Mouse (Mus musculus) ovary, adult 2 months (tissue): Measurements from ENCODE around the gene Otud4. TPM values are rescaled to one million over a fixed set of nuclear protein-coding genes. Genes with fewer than 3 reads are reported as not detected.

ENCODE experiments used
- polyA plus RNA-seq: library from polyadenylated mRNA; depleted of rRNA; stranded (reverse); fragments of >200 nt; gene quantifications from 2 replicates; pipeline ENCODE4 v1.2.3, GENCODE M21; 2012; rRNA removed

Gene Otud4
- polyA plus RNA-seq = 27.1 and 47.3 TPM in 2 replicates

GRCm38 (mm10) chr8:79639586-79640451 is at the start of gene Otud4:
Gene Otud4 (plus strand): TSS chr8:79639618.

GRCm38 (mm10) chr8:79711064-79711961 is 71.9 kb downstream of the Otud4 start, which contains the start of the genes Abce1 and Anapc10:
Gene Abce1 (minus strand): TSS chr8:79711740.
Gene Anapc10 (plus strand): TSS chr8:79711820.

Other genes starting within 250 kb of the Otud4 start
- 34.6 and 76.2 TPM in 2 replicates for gene Smad1, start 240.1 kb upstream of the Otud4 start, polyA plus RNA-seq
- gene Abce1, start 72.1 kb downstream of the Otud4 start, polyA plus RNA-seq = 6.8 and 10.0 TPM in 2 replicates
- gene Anapc10, start 72.2 kb downstream of the Otud4 start, polyA plus RNA-seq = 0.26 and 0.47 TPM in 2 replicates